In the genomic region with DNA sequence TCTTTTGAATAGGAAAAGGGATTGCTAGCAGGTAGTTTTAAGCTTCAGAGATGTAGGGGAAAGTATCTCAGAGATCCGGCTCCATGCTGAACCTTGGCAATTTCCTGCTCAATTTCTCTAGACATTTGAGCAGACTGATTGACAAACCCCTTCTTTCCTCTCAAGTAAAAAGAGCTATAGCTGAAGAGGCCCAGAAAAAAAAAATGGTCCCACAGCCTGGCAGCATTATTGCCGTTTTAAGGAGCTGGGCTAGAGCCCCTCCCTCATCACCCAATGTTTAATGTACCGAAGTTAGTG, we compare ENCODE assay signal across 8 mouse cellular contexts. TPM values are rescaled to one million over a fixed set of nuclear protein-coding genes. Genes with fewer than 3 reads are reported as not detected.
DNase-seq lines count a peak whose midpoint lies in the region; ATAC-seq and TF ChIP-seq lines count a peak whose summit lies in the region.

No protein-coding gene starts in this region.

- no peaks in the 10 kb centered on the region for H3K36me3 ChIP-seq in heart, embryonic 14.5 days (ENCODE audit: control insufficient read depth, insufficient read depth, low read length)
- peaks cover 8% of the 10 kb centered on the region for H3K36me3 ChIP-seq in G1E (replicated peaks)
- H3K36me3 ChIP-seq in hindbrain, embryonic 12.5 days: no peaks in the 10 kb centered on the region
- H3K36me3 ChIP-seq in midbrain, embryonic 11.5 days (ENCODE audit: control insufficient read depth, insufficient read depth, low read length): no peaks in the 10 kb centered on the region

- 5% methylated on average over 3 of the region's 3 CpGs for WGBS in heart, embryonic 14.5 days
- 6% methylated on average over 3 of the region's 3 CpGs for WGBS in hindbrain, embryonic 12.5 days
- WGBS in midbrain, embryonic 11.5 days: 8% methylated on average over 3 of the region's 3 CpGs

- no peaks in the 10 kb centered on the region for H3K27me3 ChIP-seq in heart, embryonic 14.5 days (ENCODE audit: control insufficient read depth, insufficient read depth, low read length)
- H3K27me3 ChIP-seq in G1E (ENCODE audit: insufficient read depth, low read length): peaks cover 2% of the 10 kb centered on the region; the same call in 1 of the 2 replicates
- H3K27me3 ChIP-seq in hindbrain, embryonic 12.5 days: no peaks in the 10 kb centered on the region
- H3K27me3 ChIP-seq in midbrain, embryonic 11.5 days (ENCODE audit: control insufficient read depth, insufficient read depth, low read length): no peaks in the 10 kb centered on the region

- peaks cover 0 to 2% of the 10 kb centered on the region in 2 experiments; a peak in 3 of 4 replicates for H3K4me1 ChIP-seq in heart, embryonic 14.5 days (ENCODE audit: control insufficient read depth in 2 of 2, insufficient read depth in 2 of 2, low read length in 2 of 2)
- H3K4me1 ChIP-seq in G1E (ENCODE audit: insufficient read depth, low read depth, low read length): peaks cover 34% of the 10 kb centered on the region
- peaks cover 6% of the 10 kb centered on the region for H3K4me1 ChIP-seq in hindbrain, embryonic 12.5 days
- peaks cover 7% of the 10 kb centered on the region for H3K4me1 ChIP-seq in midbrain, embryonic 11.5 days (ENCODE audit: control insufficient read depth, insufficient read depth, low read length)

- ATAC-seq in heart, embryonic 14.5 days (ENCODE audit: insufficient number of reproducible peaks, insufficient read depth, low FRiP score, low read depth): no peak
- ATAC-seq in G1E (ENCODE audit: extremely low read depth, insufficient number of reproducible peaks, low FRiP score, poor library complexity, severe bottlenecking): no peak
- ATAC-seq in hindbrain, embryonic 12.5 days (ENCODE audit: low FRiP score): no peak
- ATAC-seq in midbrain, embryonic 11.5 days (ENCODE audit: low FRiP score): no peak

- no peaks in the 10 kb centered on the region for H3K9me3 ChIP-seq in heart, embryonic 14.5 days (ENCODE audit: control insufficient read depth, low read length)
- no peaks in the 10 kb centered on the region for H3K9me3 ChIP-seq in G1E (replicated peaks)
- H3K9me3 ChIP-seq in hindbrain, embryonic 12.5 days (replicated peaks): no peaks in the 10 kb centered on the region
- no peaks in the 10 kb centered on the region for H3K9me3 ChIP-seq in midbrain, embryonic 11.5 days (ENCODE audit: control insufficient read depth, low read length)

- H3K4me3 ChIP-seq in heart, embryonic 14.5 days (ENCODE audit: control insufficient read depth in 1 of 2, insufficient read depth in 1 of 2, low read depth in 1 of 2, low read length in 2 of 2): peak overlapping the region in 1 of 2 experiments; percentile 26; a peak in 3 of 4 replicates
- peak overlapping the region; percentile 94; the same call in 1 of the 2 replicates for H3K4me3 ChIP-seq in G1E (ENCODE audit: low read depth, low read length)
- H3K4me3 ChIP-seq in hindbrain, embryonic 12.5 days: peak overlapping the region; percentile 94; the same call in 1 of the 2 replicates
- H3K4me3 ChIP-seq in midbrain, embryonic 11.5 days (ENCODE audit: low read depth, low read length): peak overlapping the region; percentile 98; the same call in 1 of the 2 replicates

- peak overlapping the region; percentile 65 for H3K9ac ChIP-seq in heart, embryonic 14.5 days (ENCODE audit: low read length)
- no peak overlapping the region for H3K9ac ChIP-seq in hindbrain, embryonic 12.5 days
- H3K9ac ChIP-seq in midbrain, embryonic 11.5 days (ENCODE audit: low read length): peak overlapping the region; percentile 17; the same call in 1 of the 2 replicates

- H3K27ac ChIP-seq in heart, embryonic 14.5 days (replicated peaks in 1 of 2; ENCODE audit: control insufficient read depth in 1 of 2, insufficient read depth in 1 of 2, low read depth in 2 of 2, low read length in 2 of 2): peak overlapping the region; percentile 71 to 80
- peak overlapping the region; percentile 99 for H3K27ac ChIP-seq in hindbrain, embryonic 12.5 days
- peak overlapping the region; percentile 100; the same call in 1 of the 2 replicates for H3K27ac ChIP-seq in midbrain, embryonic 11.5 days (ENCODE audit: low read depth, low read length)

- TF ChIP-seq CTCF in G1E (IDR thresholded peaks at IDR 0.05; ENCODE audit: low read depth, low read length): no peak

- DNase-seq in heart, postnatal 14 days: no peak
- DNase-seq in G1E (ENCODE audit: low spot score) (no peak), adipocyte (ENCODE audit: low spot score) (no peak)
- no peak for DNase-seq in midbrain, embryonic 11.5 days (ENCODE audit: low spot score, missing footprints)
- DNase-seq in right cerebral cortex, adult 2 months (ENCODE audit: low spot score in 2 of 2): no peak
- DNase-seq in right cerebral cortex, postnatal 10 days (ENCODE audit: low spot score in 2 of 2): no peak

- peak overlapping the region; percentile 92 for H3K4me2 ChIP-seq in heart, embryonic 14.5 days (ENCODE audit: low read length)
- peak overlapping the region; percentile 38 for H3K4me2 ChIP-seq in hindbrain, embryonic 12.5 days (replicated peaks)
- peak overlapping the region; percentile 25; the same call in 1 of the 2 replicates for H3K4me2 ChIP-seq in midbrain, embryonic 11.5 days

- intact Hi-C loops in heart, postnatal 14 days (cut with DNase I): loop anchor here (2.0 kb wide), 1 partner anchor 15 kb away; no protein-coding TSS in a partner anchor

RNA-seq across cellular contexts. Expression of gene Trim8, which starts 2.0 kb away (rescaled TPM):
- polyA plus RNA-seq in heart, embryonic 14.5 days (2014; fragmentation: Nextera tagmentation; extraction: Ambion mirVana): 23.4 TPM in 2 replicates
- total RNA-seq in heart, postnatal 14 days (2021): 10 to 100 TPM; 47.6 to 50.0 TPM
- total RNA-seq in G1E (2014; fragmentation: Nextera tagmentation) (22.7 and 29.9 TPM in 2 replicates), G1E (2017) (20.3 and 25.3 TPM in 2 replicates)
- 64.5 and 66.0 TPM in 2 replicates for polyA plus RNA-seq in G1E (2012)
- 41.8 and 44.7 TPM in 2 replicates for polyA plus RNA-seq in hindbrain, embryonic 12.5 days (2016; fragmentation: Nextera tagmentation; extraction: Ambion mirVana)
- polyA plus RNA-seq in midbrain, embryonic 11.5 days (2014; fragmentation: Nextera tagmentation; extraction: Ambion mirVana): 28.6 and 31.7 TPM in 2 replicates

Comparison
In these comparisons a context has a peak if more than half of its experiments do, and no peak if none do; other contexts are left out.
1. H3K4me2 ChIP-seq: peak in every context shown above with its lines; median percentile 92 in heart, embryonic 14.5 days; 38 in hindbrain, embryonic 12.5 days; 25 in midbrain, embryonic 11.5 days.